Mouse (Mus musculus): Measurements from ENCODE around the gene Nppa. TPM values are rescaled to one million over a fixed set of nuclear protein-coding genes. Genes with fewer than 3 reads are reported as not detected.

Gene Nppa
- total and polyA plus RNA-seq, 3 experiments = 0.26 TPM; not detected in 2

- Histone ChIP-seq H3K4me3 (ENCODE audit: control insufficient read depth in 1 of 2, insufficient read depth in 1 of 2, low read depth in 2 of 2, low read length in 2 of 2) (no peak overlapping the region), H3K27me3 (ENCODE audit: control insufficient read depth in 1 of 2, insufficient read depth in 2 of 2, low read length in 2 of 2) (no peaks in the 10 kb centered on the region), H3K36me3 (ENCODE audit: control insufficient read depth in 1 of 2, insufficient read depth in 2 of 2, low read length in 2 of 2) (peaks cover 0 to 2% of the 10 kb centered on the region in 2 experiments; a peak in 1 of 4 replicates), H3K4me1 (ENCODE audit: control insufficient read depth in 1 of 2, insufficient read depth in 2 of 2, low read length in 2 of 2) (peaks cover 0 to 4% of the 10 kb centered on the region in 2 experiments; a peak in 1 of 4 replicates), H3K9me3 (replicated peaks; ENCODE audit: insufficient read depth, low read length) (no peaks in the 10 kb centered on the region), H3K79me2 (ENCODE audit: control insufficient read depth, insufficient read depth, low read length, poor library complexity) (no peaks in the 10 kb centered on the region), H3K27ac (ENCODE audit: control insufficient read depth, low read depth, low read length) (no peak overlapping the region), H3K9ac (ENCODE audit: control insufficient read depth, low read depth, low read length, poor library complexity, severe bottlenecking) (no peak overlapping the region)
- peak; percentile 63 for DNase-seq (ENCODE audit: low read depth, low spot score)
- TF ChIP-seq CHD1 (IDR thresholded peaks at IDR 0.05; ENCODE audit: low read depth, low read length) = no peak
- TF ChIP-seq MXI1 (IDR thresholded peaks at IDR 0.05; ENCODE audit: low read depth, low read length) = peak; percentile 38; the same call in 1 of the 2 replicates
- peak; percentile 53; the same call in 1 of the 2 replicates for TF ChIP-seq SIN3A (IDR thresholded peaks at IDR 0.05; ENCODE audit: low read length)
Measured at GRCm38 (mm10) chr4:147957141-147957540, 43.4 kb upstream of the Nppa start.

- TF ChIP-seq CTCF (IDR thresholded peaks at IDR 0.05 in 2 of 3, conservative IDR thresholded peaks at IDR 0.05 in 1 of 3; ENCODE audit: control insufficient read depth in 1 of 3, insufficient read depth in 1 of 3, low read depth in 2 of 3, low read length in 3 of 3, poor library complexity in 1 of 3, severe bottlenecking in 1 of 3) (peak; percentile 57 to 83 (median 75)), MAZ (IDR thresholded peaks at IDR 0.05; ENCODE audit: low read depth, low read length) (no peak), HCFC1 (IDR thresholded peaks at IDR 0.05; ENCODE audit: low read depth, low read length) (peak; percentile 62), SIN3A (IDR thresholded peaks at IDR 0.05; ENCODE audit: low read length) (peak; percentile 77), RAD21 (IDR thresholded peaks at IDR 0.05; ENCODE audit: low read depth, low read length) (peak; percentile 83), ZC3H11A (IDR thresholded peaks at IDR 0.05; ENCODE audit: low read depth, low read length) (peak; percentile 69), KAT2A (conservative IDR thresholded peaks at IDR 0.05; ENCODE audit: low read depth, low read length) (no peak), ELF1 (IDR thresholded peaks at IDR 0.05; ENCODE audit: low read depth, low read length) (peak; percentile 90), SMC3 (IDR thresholded peaks at IDR 0.05; ENCODE audit: low read depth, low read length) (peak; percentile 76)
- Histone ChIP-seq H3K36me3 (ENCODE audit: control insufficient read depth in 1 of 2, insufficient read depth in 2 of 2, low read length in 2 of 2) (no peaks in the 10 kb centered on the region), H3K79me2 (ENCODE audit: control insufficient read depth, insufficient read depth, low read length, poor library complexity) (no peaks in the 10 kb centered on the region), H3K4me1 (ENCODE audit: control insufficient read depth in 1 of 2, insufficient read depth in 2 of 2, low read length in 2 of 2) (peaks cover 0 to 4% of the 10 kb centered on the region in 2 experiments; a peak in 1 of 4 replicates), H3K9ac (ENCODE audit: control insufficient read depth, low read depth, low read length, poor library complexity, severe bottlenecking) (peak overlapping the region; percentile 14; the same call in 1 of the 2 replicates), H3K4me3 (ENCODE audit: control insufficient read depth in 1 of 2, insufficient read depth in 1 of 2, low read depth in 2 of 2, low read length in 2 of 2) (peak overlapping the region; percentile 21 to 37; a peak in 2 of 4 replicates), H3K27ac (ENCODE audit: control insufficient read depth, low read depth, low read length) (no peak overlapping the region), H3K9me3 (replicated peaks; ENCODE audit: insufficient read depth, low read length) (no peaks in the 10 kb centered on the region), H3K27me3 (ENCODE audit: control insufficient read depth in 1 of 2, insufficient read depth in 2 of 2, low read length in 2 of 2) (no peaks in the 10 kb centered on the region)
- DNase-seq (ENCODE audit: low read depth, low spot score) = peak; percentile 91
Measured at GRCm38 (mm10) chr4:147959881-147960831, 40.4 kb upstream of the Nppa start.

- Histone ChIP-seq H3K4me1 (ENCODE audit: control insufficient read depth in 1 of 2, insufficient read depth in 2 of 2, low read length in 2 of 2) (peaks cover 0 to 4% of the 10 kb centered on the region in 2 experiments; a peak in 1 of 4 replicates), H3K9me3 (replicated peaks; ENCODE audit: insufficient read depth, low read length) (no peaks in the 10 kb centered on the region), H3K27me3 (ENCODE audit: control insufficient read depth in 1 of 2, insufficient read depth in 2 of 2, low read length in 2 of 2) (no peaks in the 10 kb centered on the region; a peak in 1 of 4 replicates), H3K27ac (ENCODE audit: control insufficient read depth, low read depth, low read length) (no peak overlapping the region), H3K9ac (ENCODE audit: control insufficient read depth, low read depth, low read length, poor library complexity, severe bottlenecking) (no peak overlapping the region), H3K4me3 (ENCODE audit: control insufficient read depth in 1 of 2, insufficient read depth in 1 of 2, low read depth in 2 of 2, low read length in 2 of 2) (no peak overlapping the region), H3K36me3 (ENCODE audit: control insufficient read depth in 1 of 2, insufficient read depth in 2 of 2, low read length in 2 of 2) (no peaks in the 10 kb centered on the region), H3K79me2 (ENCODE audit: control insufficient read depth, insufficient read depth, low read length, poor library complexity) (no peaks in the 10 kb centered on the region)
- TF ChIP-seq JUND (IDR thresholded peaks at IDR 0.05; ENCODE audit: low read depth, low read length) (no peak), UBTF (IDR thresholded peaks at IDR 0.05; ENCODE audit: borderline replicate concordance, insufficient read depth, low read depth, low read length) (no peak), POLR2AphosphoS2 (IDR thresholded peaks at IDR 0.05; ENCODE audit: low read length) (no peak), ZKSCAN1 (IDR thresholded peaks at IDR 0.05; ENCODE audit: low read depth, low read length) (no peak), USF1 (IDR thresholded peaks at IDR 0.05; ENCODE audit: low read depth, low read length) (no peak)
- DNase-seq (ENCODE audit: low read depth, low spot score) = no peak
Measured at GRCm38 (mm10) chr4:147962781-147963180, 37.7 kb upstream of the Nppa start.
